Comparison of ENCODE assay signal across 23 mouse cellular contexts in the genomic region with DNA sequence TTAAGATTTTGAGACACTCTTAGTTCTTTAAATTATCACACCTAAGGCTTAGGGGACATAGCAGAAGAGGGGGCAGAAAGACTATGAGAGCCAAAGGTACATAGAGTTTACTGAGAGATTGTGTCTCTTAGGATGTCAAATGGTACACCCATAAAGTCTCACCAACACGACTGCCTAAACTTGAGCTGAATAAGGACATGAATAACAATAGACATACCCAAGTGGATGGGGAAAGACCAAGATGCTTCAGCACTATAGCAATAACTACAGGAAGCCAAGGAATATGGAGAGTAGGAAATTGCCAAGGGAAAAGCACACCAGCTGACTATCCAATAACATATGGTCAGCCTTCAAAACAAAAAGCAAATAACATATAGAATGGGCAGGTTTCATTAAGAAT. TPM values are rescaled to one million over a fixed set of nuclear protein-coding genes. Genes with fewer than 3 reads are reported as not detected.
"Had no signal": no experiment of that assay in that cellular context is flagged by ENCODE, and none has a peak within 500 bp of the region (broad histone marks: within the 10 kb centered on the region; RNA-seq: fewer than 3 reads in every experiment).

No protein-coding gene starts in this region.

- DNase-seq: liver, postnatal 0 days; lung, adult 2 months; lung, postnatal 14 days; lung, postnatal 36 days; right cerebral cortex, postnatal 25 days; right cerebral cortex, postnatal 4 days; spleen, adult 18-20 months; thymus, adult 18-20 months; thymus, postnatal 14 days; thymus, postnatal 36 days had no signal

- H3K4me2 ChIP-seq: liver, embryonic 15.5 days; lung, embryonic 15.5 days; midbrain, embryonic 11.5 days; midbrain, embryonic 13.5 days; midbrain, embryonic 15.5 days; neural tube, embryonic 12.5 days had no signal

- H3K36me3 ChIP-seq: liver, embryonic 15.5 days; lung, embryonic 15.5 days; midbrain, embryonic 13.5 days; midbrain, embryonic 15.5 days; neural tube, embryonic 12.5 days had no signal

- H3K27me3 ChIP-seq: liver, embryonic 15.5 days; lung, embryonic 15.5 days; megakaryocyte, embryonic 14.5 days; midbrain, embryonic 13.5 days; midbrain, embryonic 15.5 days; neural tube, embryonic 12.5 days had no signal

- H3K27ac ChIP-seq: liver, embryonic 15.5 days; lung, embryonic 15.5 days; macrophage; midbrain, embryonic 13.5 days; midbrain, embryonic 15.5 days; neural tube, embryonic 12.5 days had no signal

- H3K9me3 ChIP-seq: liver, embryonic 15.5 days; lung, embryonic 15.5 days; megakaryocyte, embryonic 14.5 days; midbrain, embryonic 13.5 days; midbrain, embryonic 15.5 days; neural tube, embryonic 12.5 days had no signal

- ATAC-seq: liver, postnatal 0 days; lung, postnatal 0 days; midbrain, embryonic 13.5 days; midbrain, embryonic 15.5 days had no signal

- H3K9ac ChIP-seq: liver, embryonic 15.5 days; liver, postnatal 0 days; lung, embryonic 15.5 days; midbrain, embryonic 13.5 days; midbrain, embryonic 15.5 days; neural tube, embryonic 12.5 days had no signal

- H3K4me3 ChIP-seq: liver, embryonic 15.5 days; lung, embryonic 15.5 days; megakaryocyte, embryonic 14.5 days; midbrain, embryonic 13.5 days; midbrain, embryonic 15.5 days; myocyte; neural tube, embryonic 12.5 days had no signal

- H3K4me1 ChIP-seq: liver, embryonic 15.5 days; lung, embryonic 15.5 days; midbrain, embryonic 15.5 days; neural tube, embryonic 12.5 days had no signal

RNA-seq across cellular contexts. Expression of a gene that starts 22.9 kb away (rescaled TPM):
- polyA plus RNA-seq: liver, embryonic 15.5 days; liver, postnatal 0 days; lung, postnatal 0 days; macrophage; midbrain, embryonic 11.5 days; midbrain, embryonic 13.5 days; midbrain, embryonic 15.5 days; myocyte; neural tube, embryonic 12.5 days; neural tube, embryonic 14.5 days; stomach, embryonic 14.5 days; stomach, embryonic 16.5 days had no signal
